Mouse (Mus musculus) layer of hippocampus, adult 2 months (tissue): ENCODE measurements around the gene G2e3. TPM values are rescaled to one million over a fixed set of nuclear protein-coding genes. Genes with fewer than 3 reads are reported as not detected.
A peak's percentile ranks its signal among the peaks of the same experiment; 100 is the strongest.

Experiments used
- DNase-seq, 2 experiments: peaks; one replicate each; pipeline ENCODE4 v3.0.0; 2022; ENCODE audit warnings: low spot score in 2 of 2
- H3K27ac ChIP-seq: fragments of 200-600 bp; 2 replicates; pipeline ENCODE4 v1.8.1; 2022
- H3K4me3 ChIP-seq: fragments of 200-600 bp; 2 replicates; pipeline ENCODE4 v1.8.1; 2022; ENCODE audit warnings: mild to moderate bottlenecking
- CTCF ChIP-seq: fragments of 200-600 bp; conservative IDR thresholded peaks from 2 replicates; pipeline ENCODE4 v1.8.1; 2022; ENCODE audit warnings: antibody characterized with exemption, mild to moderate bottlenecking, moderate library complexity
- total RNA-seq, 2 experiments: library from RNA; stranded (reverse); gene quantifications; 2 replicates each; pipeline ENCODE4 v1.2.3; 2021

Gene G2e3
- total RNA-seq, 2 experiments from 2014 or later, result 12.4 to 14.7 TPM

DNA sequence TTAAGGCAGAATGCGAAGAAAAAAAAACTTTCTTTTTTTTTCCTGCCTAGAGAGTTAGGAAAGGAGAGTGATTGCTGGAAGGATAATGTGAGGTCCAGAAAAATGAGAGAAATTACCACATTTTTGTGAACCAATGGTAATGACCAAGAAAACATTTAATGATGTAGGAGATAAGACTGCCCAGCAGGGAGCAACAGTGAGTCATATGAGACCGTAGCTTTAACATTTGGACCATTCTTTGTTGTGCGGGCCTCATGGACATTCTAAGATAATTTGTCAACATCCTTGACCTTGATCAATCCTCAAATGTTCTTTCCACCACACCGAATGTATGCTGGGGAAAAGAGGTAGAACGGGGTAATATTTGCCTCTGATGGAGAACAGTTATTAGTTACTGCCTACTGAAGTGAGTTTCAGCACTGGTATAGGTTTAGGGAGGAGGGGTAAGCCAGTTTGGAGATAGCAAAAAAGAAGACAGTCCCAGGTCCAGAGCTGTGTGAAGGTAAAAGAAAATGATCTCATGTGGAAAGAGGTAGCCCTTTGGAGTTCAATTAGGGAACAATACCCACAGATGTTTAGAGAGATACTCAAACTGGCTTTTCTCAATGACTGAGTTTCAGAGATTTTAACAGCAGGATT lies 54.3 kb downstream of the G2e3 start:
- no peak overlapping the region for H3K4me3 ChIP-seq
- peak in 1 of 2 experiments; percentile 26 for DNase-seq
- TF ChIP-seq CTCF, result peak; percentile 76
- no peak overlapping the region for H3K27ac ChIP-seq

GRCm38 (mm10) chr12:51403987-51404586 lies 56.2 kb downstream of the G2e3 start:
- Histone ChIP-seq H3K4me3 (no peak overlapping the region), H3K27ac (no peak overlapping the region)
- no peak for DNase-seq
- TF ChIP-seq CTCF, result peak; percentile 69

GRCm38 (mm10) chr12:51411362-51411761 lies 63.5 kb downstream of the G2e3 start:
- H3K4me3 ChIP-seq, result no peak overlapping the region
- H3K27ac ChIP-seq, result no peak overlapping the region
- TF ChIP-seq CTCF, result no peak
- DNase-seq, result no peak

Other genes starting within 250 kb of the G2e3 start
- 10 to 100 TPM; 39.0 to 42.0 TPM for gene Scfd1, start 29.4 kb downstream of the G2e3 start, total RNA-seq
- 1 to 10 TPM; 3.7 to 4.0 TPM for gene Coch, start 245.3 kb downstream of the G2e3 start, total RNA-seq